In genomic region chr9:110654726-110655650, GRCm38 (mm10) we compare ENCODE assay signal across 8 mouse cellular contexts. TPM values are rescaled to one million over a fixed set of nuclear protein-coding genes. Genes with fewer than 3 reads are reported as not detected.
A peak's percentile ranks its signal among the peaks of the same experiment; 100 is the strongest.
DNase-seq lines count a peak whose midpoint lies in the region; ATAC-seq and TF ChIP-seq lines count a peak whose summit lies in the region.

No protein-coding gene starts in this region.

- peak overlapping the region; percentile 98; the same call in 1 of the 2 replicates for H3K4me2 ChIP-seq in forebrain, embryonic 11.5 days (ENCODE audit: low read depth, low read length, severe bottlenecking)
- H3K4me2 ChIP-seq in intestine, postnatal 0 days (replicated peaks; ENCODE audit: low read depth), result peak overlapping the region; percentile 98
- peak overlapping the region; percentile 99 for H3K4me2 ChIP-seq in neural tube, embryonic 12.5 days (replicated peaks)

- no peak for DNase-seq in layer of hippocampus, adult 2 months (ENCODE audit: low spot score in 2 of 2)
- DNase-seq in layer of hippocampus, adult 9-10 months (ENCODE audit: low spot score), result no peak
- DNase-seq in forebrain, embryonic 11.5 days (ENCODE audit: low spot score), result no peak
- no peak for DNase-seq in left cerebral cortex, postnatal 4 days
- DNase-seq in left cerebral cortex, postnatal 36 days (ENCODE audit: low spot score in 2 of 2), result no peak
- no peak for DNase-seq in thymus, postnatal 25 days

- H3K27ac ChIP-seq in layer of hippocampus, adult 2 months, result peak overlapping the region; percentile 100
- H3K27ac ChIP-seq in forebrain, embryonic 11.5 days (ENCODE audit: low read depth, low read length), result peak overlapping the region; percentile 31; the same call in 1 of the 2 replicates
- 0 out of 2 replicates have a peak overlapping the region, but pooled peaks have one; percentile 72 for H3K27ac ChIP-seq in intestine, postnatal 0 days (ENCODE audit: low read depth, low read length)
- no peak overlapping the region for H3K27ac ChIP-seq in neural tube, embryonic 12.5 days

- H3K9ac ChIP-seq in forebrain, embryonic 11.5 days (ENCODE audit: low read length), result no peak overlapping the region
- no peak overlapping the region for H3K9ac ChIP-seq in intestine, postnatal 0 days (ENCODE audit: low read depth, low read length)
- no peak overlapping the region for H3K9ac ChIP-seq in neural tube, embryonic 12.5 days

- H3K4me1 ChIP-seq in forebrain, embryonic 11.5 days (replicated peaks; ENCODE audit: control insufficient read depth, insufficient read depth, low read length), result peaks cover 28% of the 10 kb centered on the region
- peaks cover 7% of the 10 kb centered on the region; the same call in 1 of the 2 replicates for H3K4me1 ChIP-seq in intestine, postnatal 0 days (replicated peaks; ENCODE audit: control insufficient read depth, insufficient read depth, low read length)
- H3K4me1 ChIP-seq in neural tube, embryonic 12.5 days, result peaks cover 37% of the 10 kb centered on the region

- 84% methylated on average over 19 of the region's 19 CpGs for WGBS in forebrain, embryonic 11.5 days
- 81% methylated on average over 19 of the region's 19 CpGs for WGBS in intestine, postnatal 0 days
- WGBS in neural tube, embryonic 12.5 days, result 82% methylated on average over 19 of the region's 19 CpGs

- no peaks in the 10 kb centered on the region for H3K36me3 ChIP-seq in forebrain, embryonic 11.5 days (ENCODE audit: control insufficient read depth, insufficient read depth, low read length)
- H3K36me3 ChIP-seq in intestine, postnatal 0 days (ENCODE audit: control insufficient read depth, insufficient read depth), result no peaks in the 10 kb centered on the region; the same call in 1 of the 2 replicates
- H3K36me3 ChIP-seq in neural tube, embryonic 12.5 days, result peaks cover 4% of the 10 kb centered on the region; the same call in 1 of the 2 replicates

- no peak for ATAC-seq in forebrain, embryonic 11.5 days (replicated peaks; ENCODE audit: low FRiP score)
- ATAC-seq in intestine, postnatal 0 days, result no peak
- ATAC-seq in neural tube, embryonic 12.5 days (ENCODE audit: low FRiP score, low read depth), result no peak

- H3K9me3 ChIP-seq in forebrain, embryonic 11.5 days (ENCODE audit: control insufficient read depth, low read length), result no peaks in the 10 kb centered on the region
- no peaks in the 10 kb centered on the region for H3K9me3 ChIP-seq in intestine, postnatal 0 days (ENCODE audit: control insufficient read depth)
- no peaks in the 10 kb centered on the region for H3K9me3 ChIP-seq in neural tube, embryonic 12.5 days

- H3K27me3 ChIP-seq in forebrain, embryonic 11.5 days (ENCODE audit: control insufficient read depth, insufficient read depth, low read length), result peaks cover 7% of the 10 kb centered on the region; the same call in 1 of the 2 replicates
- H3K27me3 ChIP-seq in intestine, postnatal 0 days (replicated peaks; ENCODE audit: control insufficient read depth, insufficient read depth, low read length), result no peaks in the 10 kb centered on the region; the same call in 1 of the 2 replicates
- peaks cover 29% of the 10 kb centered on the region for H3K27me3 ChIP-seq in neural tube, embryonic 12.5 days (replicated peaks)

- TF ChIP-seq CTCF in layer of hippocampus, adult 2 months (conservative IDR thresholded peaks at IDR 0.05), result no peak
- TF ChIP-seq CTCF in intestine, postnatal 0 days (IDR thresholded peaks at IDR 0.05; ENCODE audit: low read depth), result no peak

- intact Hi-C loops in left cerebral cortex, postnatal 4 days (cut with DNase I), result no loop called here
- intact Hi-C loops in left cerebral cortex, postnatal 36 days (cut with DNase I), result loop anchor here (5.0 kb wide), 1 partner anchor 32 kb away; no protein-coding TSS in a partner anchor

- peak overlapping the region; percentile 78 for H3K4me3 ChIP-seq in layer of hippocampus, adult 2 months
- H3K4me3 ChIP-seq in forebrain, embryonic 11.5 days (ENCODE audit: low read depth, low read length), result peak overlapping the region; percentile 67
- no peak overlapping the region for H3K4me3 ChIP-seq in intestine, postnatal 0 days (ENCODE audit: low read depth, low read length)
- H3K4me3 ChIP-seq in neural tube, embryonic 12.5 days, result no peak overlapping the region

RNA-seq across cellular contexts. Expression of gene Nbeal2, which starts 1.0 kb away (rescaled TPM):
- 10 to 100 TPM; 17.7 to 18.0 TPM for total RNA-seq in layer of hippocampus, adult 2 months (2021)
- 2.2 and 2.4 TPM in 2 replicates for polyA plus RNA-seq in forebrain, embryonic 11.5 days (2014; fragmentation: Nextera tagmentation; extraction: Ambion mirVana)
- 1.0 and 1.3 TPM in 2 replicates for polyA plus RNA-seq in intestine, postnatal 0 days (2015; fragmentation: Nextera tagmentation; extraction: Ambion mirVana)
- polyA plus RNA-seq in neural tube, embryonic 12.5 days (2016; fragmentation: Nextera tagmentation; extraction: Ambion mirVana), result 1.6 and 2.6 TPM in 2 replicates
- total RNA-seq in left cerebral cortex, postnatal 4 days (2021), result 10 to 100 TPM; 13.0 to 14.6 TPM
- 10 to 100 TPM in 1 of 2 experiments, 1 to 10 TPM in 1; 7.8 to 13.5 TPM for total RNA-seq in left cerebral cortex, postnatal 36 days (2021)

RNA-seq across cellular contexts. Expression of gene Ccdc12, which starts 1.3 kb away (rescaled TPM):
- 10 to 100 TPM; 50.2 to 66.0 TPM for total RNA-seq in layer of hippocampus, adult 2 months (2021)
- 149 and 164 TPM in 2 replicates for polyA plus RNA-seq in forebrain, embryonic 11.5 days (2014; fragmentation: Nextera tagmentation; extraction: Ambion mirVana)
- polyA plus RNA-seq in intestine, postnatal 0 days (2015; fragmentation: Nextera tagmentation; extraction: Ambion mirVana), result 122 and 124 TPM in 2 replicates
- 125 and 133 TPM in 2 replicates for polyA plus RNA-seq in neural tube, embryonic 12.5 days (2016; fragmentation: Nextera tagmentation; extraction: Ambion mirVana)
- 10 to 100 TPM; 43.1 to 46.6 TPM for total RNA-seq in left cerebral cortex, postnatal 4 days (2021)
- total RNA-seq in left cerebral cortex, postnatal 36 days (2021), result 10 to 100 TPM; 56.1 to 60.8 TPM

RNA-seq across cellular contexts. Expression of gene Nradd, which starts 30.7 kb away (rescaled TPM):
- total RNA-seq in layer of hippocampus, adult 2 months (2021), result 1 to 10 TPM; 1.9 to 3.4 TPM
- 20.6 and 22.9 TPM in 2 replicates for polyA plus RNA-seq in forebrain, embryonic 11.5 days (2014; fragmentation: Nextera tagmentation; extraction: Ambion mirVana)
- 39.4 and 41.8 TPM in 2 replicates for polyA plus RNA-seq in intestine, postnatal 0 days (2015; fragmentation: Nextera tagmentation; extraction: Ambion mirVana)
- polyA plus RNA-seq in neural tube, embryonic 12.5 days (2016; fragmentation: Nextera tagmentation; extraction: Ambion mirVana), result 41.2 and 42.7 TPM in 2 replicates
- 1 to 10 TPM; 5.9 to 8.6 TPM for total RNA-seq in left cerebral cortex, postnatal 4 days (2021)
- total RNA-seq in left cerebral cortex, postnatal 36 days (2021), result 1 to 10 TPM; 2.2 TPM

Comparison
In these comparisons a context has a peak if more than half of its experiments do, and no peak if none do; other contexts are left out.
1. H3K4me3 ChIP-seq: peak in layer of hippocampus, adult 2 months (single experiment) and forebrain, embryonic 11.5 days (single experiment); none in intestine, postnatal 0 days (single experiment) and neural tube, embryonic 12.5 days (single experiment).
2. Peak in every context shown above with its lines, with median percentiles within 50 percentile points of each other: H3K4me2 ChIP-seq.